7 mouse cellular contexts compared by ENCODE assay signal in the genomic region with DNA sequence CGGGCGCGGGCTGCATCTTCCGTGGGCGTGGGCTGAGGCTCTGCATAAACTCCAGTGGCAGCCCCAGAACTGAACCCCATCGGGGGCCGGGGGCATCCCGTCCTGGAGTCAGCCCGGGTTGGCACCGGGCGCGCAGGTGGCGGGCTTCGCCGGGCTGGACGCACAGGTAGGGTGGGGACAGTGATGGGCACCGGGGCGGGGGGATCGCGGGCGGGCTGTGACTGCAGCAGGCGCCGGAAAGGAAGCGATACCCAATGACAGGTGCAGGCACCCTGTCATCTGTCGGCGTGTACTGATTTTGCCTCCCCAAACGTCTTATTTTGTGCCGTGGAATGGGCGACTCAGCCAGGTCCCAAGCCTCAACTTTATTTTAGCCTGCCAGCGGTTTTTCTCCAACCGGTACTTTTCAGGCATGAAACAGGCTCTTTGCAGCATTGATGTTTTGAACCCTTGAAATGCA. TPM values are rescaled to one million over a fixed set of nuclear protein-coding genes. Genes with fewer than 3 reads are reported as not detected.
DNase-seq lines count a peak whose midpoint lies in the region; ATAC-seq lines count a peak whose summit lies in the region.

No protein-coding gene starts in this region.

- peak overlapping the region; percentile 89 for H3K4me2 ChIP-seq in forebrain, embryonic 11.5 days (ENCODE audit: low read depth, low read length, severe bottlenecking)
- H3K4me2 ChIP-seq in limb, embryonic 13.5 days (replicated peaks), result peak overlapping the region; percentile 86
- H3K4me2 ChIP-seq in stomach, embryonic 16.5 days (ENCODE audit: low read depth, low read length), result peak overlapping the region; percentile 87

- no peak for ATAC-seq in megakaryocyte, adult 5-6 weeks (ENCODE audit: poor library complexity, severe bottlenecking)
- no peak for ATAC-seq in forebrain, embryonic 11.5 days (replicated peaks; ENCODE audit: low FRiP score)
- ATAC-seq in limb, embryonic 13.5 days (ENCODE audit: low FRiP score, low read depth), result peak; percentile 45
- no peak; the same call in 1 of the 2 replicates for ATAC-seq in stomach, embryonic 16.5 days (ENCODE audit: insufficient read depth, low FRiP score)

- no peaks in the 10 kb centered on the region for H3K27me3 ChIP-seq in megakaryocyte, embryonic 14.5 days (replicated peaks)
- no peaks in the 10 kb centered on the region for H3K27me3 ChIP-seq in forebrain, embryonic 11.5 days (ENCODE audit: control insufficient read depth, insufficient read depth, low read length)
- no peaks in the 10 kb centered on the region for H3K27me3 ChIP-seq in limb, embryonic 13.5 days
- no peaks in the 10 kb centered on the region for H3K27me3 ChIP-seq in stomach, embryonic 16.5 days (ENCODE audit: control insufficient read depth, insufficient read depth, low read length)

- intact Hi-C loops in left cerebral cortex, postnatal 25 days (cut with DNase I), result no loop called here

- DNase-seq in forebrain, embryonic 11.5 days (ENCODE audit: low spot score), result no peak
- DNase-seq in left cerebral cortex, postnatal 25 days (ENCODE audit: low spot score in 2 of 2), result no peak
- no peak for DNase-seq in left cerebral cortex, adult 8-10 months (ENCODE audit: low spot score in 2 of 2)

- peak overlapping the region; percentile 99 for H3K4me3 ChIP-seq in megakaryocyte, embryonic 14.5 days (replicated peaks)
- peak overlapping the region; percentile 92 for H3K4me3 ChIP-seq in forebrain, embryonic 11.5 days (ENCODE audit: low read depth, low read length)
- peak overlapping the region; percentile 96 for H3K4me3 ChIP-seq in limb, embryonic 13.5 days
- H3K4me3 ChIP-seq in stomach, embryonic 16.5 days (replicated peaks; ENCODE audit: low read length), result peak overlapping the region; percentile 99

- H3K9me3 ChIP-seq in megakaryocyte, embryonic 14.5 days, result no peaks in the 10 kb centered on the region
- no peaks in the 10 kb centered on the region for H3K9me3 ChIP-seq in forebrain, embryonic 11.5 days (ENCODE audit: control insufficient read depth, low read length)
- H3K9me3 ChIP-seq in limb, embryonic 13.5 days, result no peaks in the 10 kb centered on the region; the same call in 1 of the 2 replicates
- H3K9me3 ChIP-seq in stomach, embryonic 16.5 days (replicated peaks; ENCODE audit: control insufficient read depth, low read length), result no peaks in the 10 kb centered on the region

- peaks cover 21% of the 10 kb centered on the region for H3K36me3 ChIP-seq in megakaryocyte, embryonic 14.5 days (replicated peaks; ENCODE audit: low read length)
- no peaks in the 10 kb centered on the region; the same call in 1 of the 2 replicates for H3K36me3 ChIP-seq in forebrain, embryonic 11.5 days (ENCODE audit: control insufficient read depth, insufficient read depth, low read length)
- H3K36me3 ChIP-seq in limb, embryonic 13.5 days, result peaks cover 15% of the 10 kb centered on the region
- no peaks in the 10 kb centered on the region for H3K36me3 ChIP-seq in stomach, embryonic 16.5 days (ENCODE audit: control insufficient read depth, insufficient read depth, low read length)

- peaks cover 82% of the 10 kb centered on the region for H3K4me1 ChIP-seq in megakaryocyte, embryonic 14.5 days
- H3K4me1 ChIP-seq in forebrain, embryonic 11.5 days (replicated peaks; ENCODE audit: control insufficient read depth, insufficient read depth, low read length), result no peaks in the 10 kb centered on the region; the same call in 1 of the 2 replicates
- H3K4me1 ChIP-seq in limb, embryonic 13.5 days, result peaks cover 18% of the 10 kb centered on the region
- H3K4me1 ChIP-seq in stomach, embryonic 16.5 days (ENCODE audit: control insufficient read depth, insufficient read depth, low read length), result peaks cover 6% of the 10 kb centered on the region

- peak overlapping the region; percentile 86 for H3K9ac ChIP-seq in forebrain, embryonic 11.5 days (ENCODE audit: low read length)
- H3K9ac ChIP-seq in limb, embryonic 13.5 days, result peak overlapping the region; percentile 93
- H3K9ac ChIP-seq in stomach, embryonic 16.5 days (ENCODE audit: low read length), result peak overlapping the region; percentile 96

- H3K27ac ChIP-seq in forebrain, embryonic 11.5 days (ENCODE audit: low read depth, low read length), result peak overlapping the region; percentile 95
- H3K27ac ChIP-seq in limb, embryonic 13.5 days, result peak overlapping the region; percentile 99
- H3K27ac ChIP-seq in stomach, embryonic 16.5 days (ENCODE audit: low read length), result peak overlapping the region; percentile 99

- 2% methylated on average over 31 of the region's 31 CpGs for WGBS in forebrain, embryonic 11.5 days
- WGBS in limb, embryonic 13.5 days, result 1% methylated on average over 31 of the region's 31 CpGs
- WGBS in stomach, embryonic 16.5 days, result 1% methylated on average over 31 of the region's 31 CpGs

RNA-seq across cellular contexts. Expression of a gene that starts 0.8 kb away (rescaled TPM):
- polyA plus RNA-seq in megakaryocyte, embryonic 14.5 days (2012; ENCODE audit: insufficient read depth, low replicate concordance), result 0.17 and 0.60 TPM in 2 replicates
- 10.1 and 18.8 TPM in 2 replicates for total RNA-seq in megakaryocyte, adult 5-6 weeks (2015)
- 8.7 and 12.8 TPM in 2 replicates for total RNA-seq in megakaryocyte, adult 5-6 weeks (2017)
- polyA plus RNA-seq in forebrain, embryonic 11.5 days (2014; fragmentation: Nextera tagmentation; extraction: Ambion mirVana), result 16.0 and 16.5 TPM in 2 replicates
- 8.5 and 10.1 TPM in 2 replicates for polyA plus RNA-seq in limb, embryonic 13.5 days (2015; fragmentation: Nextera tagmentation; extraction: Ambion mirVana)
- polyA plus RNA-seq in stomach, embryonic 16.5 days (2015; fragmentation: Nextera tagmentation; extraction: Ambion mirVana), result 6.3 and 6.8 TPM in 2 replicates
- 10 to 100 TPM; 49.9 to 51.5 TPM for total RNA-seq in left cerebral cortex, postnatal 25 days (2021)
- total RNA-seq in left cerebral cortex, adult 8-10 months (2022), result 10 to 100 TPM; 42.9 to 50.6 (median 43.8) TPM

RNA-seq across cellular contexts. Expression of a gene that starts 22.6 kb away (rescaled TPM):
- 9.7 and 77.3 TPM in 2 replicates for polyA plus RNA-seq in megakaryocyte, embryonic 14.5 days (2012; ENCODE audit: insufficient read depth, low replicate concordance)
- 43.2 and 57.8 TPM in 2 replicates for total RNA-seq in megakaryocyte, adult 5-6 weeks (2015)
- total RNA-seq in megakaryocyte, adult 5-6 weeks (2017), result 48.1 and 81.5 TPM in 2 replicates
- 83.8 and 84.0 TPM in 2 replicates for polyA plus RNA-seq in forebrain, embryonic 11.5 days (2014; fragmentation: Nextera tagmentation; extraction: Ambion mirVana)
- 70.3 and 71.2 TPM in 2 replicates for polyA plus RNA-seq in limb, embryonic 13.5 days (2015; fragmentation: Nextera tagmentation; extraction: Ambion mirVana)
- polyA plus RNA-seq in stomach, embryonic 16.5 days (2015; fragmentation: Nextera tagmentation; extraction: Ambion mirVana), result 50.8 and 55.7 TPM in 2 replicates
- total RNA-seq in left cerebral cortex, postnatal 25 days (2021), result 10 to 100 TPM; 45.9 to 53.1 TPM
- total RNA-seq in left cerebral cortex, adult 8-10 months (2022), result 10 to 100 TPM; 40.1 to 55.0 (median 47.1) TPM

RNA-seq across cellular contexts. Expression of a gene that starts 39.8 kb away (rescaled TPM):
- polyA plus RNA-seq in megakaryocyte, embryonic 14.5 days (2012; ENCODE audit: insufficient read depth, low replicate concordance), result 38.7 and 54.4 TPM in 2 replicates
- 205 and 220 TPM in 2 replicates for total RNA-seq in megakaryocyte, adult 5-6 weeks (2015)
- 180 and 208 TPM in 2 replicates for total RNA-seq in megakaryocyte, adult 5-6 weeks (2017)
- polyA plus RNA-seq in forebrain, embryonic 11.5 days (2014; fragmentation: Nextera tagmentation; extraction: Ambion mirVana), result 110 and 116 TPM in 2 replicates
- 88.4 and 96.1 TPM in 2 replicates for polyA plus RNA-seq in limb, embryonic 13.5 days (2015; fragmentation: Nextera tagmentation; extraction: Ambion mirVana)
- 85.5 and 89.1 TPM in 2 replicates for polyA plus RNA-seq in stomach, embryonic 16.5 days (2015; fragmentation: Nextera tagmentation; extraction: Ambion mirVana)
- 10 to 100 TPM; 58.8 to 61.7 TPM for total RNA-seq in left cerebral cortex, postnatal 25 days (2021)
- 10 to 100 TPM; 43.2 to 55.5 (median 52.6) TPM for total RNA-seq in left cerebral cortex, adult 8-10 months (2022)

RNA-seq across cellular contexts. Expression of a gene that starts 43.2 kb away (rescaled TPM):
- not detected in 2 replicates for polyA plus RNA-seq in megakaryocyte, embryonic 14.5 days (2012; ENCODE audit: insufficient read depth, low replicate concordance)
- total RNA-seq in megakaryocyte, adult 5-6 weeks (2015), result not detected in 2 replicates
- total RNA-seq in megakaryocyte, adult 5-6 weeks (2017), result not detected in 2 replicates
- not detected in 2 replicates for polyA plus RNA-seq in forebrain, embryonic 11.5 days (2014; fragmentation: Nextera tagmentation; extraction: Ambion mirVana)
- not detected in 2 replicates for polyA plus RNA-seq in limb, embryonic 13.5 days (2015; fragmentation: Nextera tagmentation; extraction: Ambion mirVana)
- not detected in 2 replicates for polyA plus RNA-seq in stomach, embryonic 16.5 days (2015; fragmentation: Nextera tagmentation; extraction: Ambion mirVana)
- not detected for total RNA-seq in left cerebral cortex, postnatal 25 days (2021)
- not detected for total RNA-seq in left cerebral cortex, adult 8-10 months (2022)

RNA-seq across cellular contexts. Expression of a gene that starts 51.2 kb away (rescaled TPM):
- polyA plus RNA-seq in megakaryocyte, embryonic 14.5 days (2012; ENCODE audit: insufficient read depth, low replicate concordance), result 3.7 TPM in 1 of 2 replicates, not detected in the other
- total RNA-seq in megakaryocyte, adult 5-6 weeks (2015), result 0.18 and 0.20 TPM in 2 replicates
- total RNA-seq in megakaryocyte, adult 5-6 weeks (2017), result 0.22 and 0.94 TPM in 2 replicates
- 2.5 and 2.7 TPM in 2 replicates for polyA plus RNA-seq in forebrain, embryonic 11.5 days (2014; fragmentation: Nextera tagmentation; extraction: Ambion mirVana)
- 17.1 and 19.1 TPM in 2 replicates for polyA plus RNA-seq in limb, embryonic 13.5 days (2015; fragmentation: Nextera tagmentation; extraction: Ambion mirVana)
- polyA plus RNA-seq in stomach, embryonic 16.5 days (2015; fragmentation: Nextera tagmentation; extraction: Ambion mirVana), result 53.8 and 59.8 TPM in 2 replicates
- 1 to 10 TPM; 2.5 to 2.9 TPM for total RNA-seq in left cerebral cortex, postnatal 25 days (2021)
- total RNA-seq in left cerebral cortex, adult 8-10 months (2022), result 1 to 10 TPM in 3 of 4 experiments, under 1 TPM in 1; 0.99 to 2.8 (median 2.1) TPM
